Mouse (Mus musculus) mammary gland, adult 2 months (tissue): ENCODE measurements around the gene Btnl4. TPM values are rescaled to one million over a fixed set of nuclear protein-coding genes. Genes with fewer than 3 reads are reported as not detected.

Source experiments
- polyA plus RNA-seq: library from polyadenylated mRNA; depleted of rRNA; stranded (reverse); fragments of >200 nt; gene quantifications from 2 replicates; pipeline ENCODE4 v1.2.3, GENCODE M21; 2012; ENCODE audit warnings: low replicate concordance; rRNA removed

Gene Btnl4
- not detected in 2 replicates for polyA plus RNA-seq

DNA sequence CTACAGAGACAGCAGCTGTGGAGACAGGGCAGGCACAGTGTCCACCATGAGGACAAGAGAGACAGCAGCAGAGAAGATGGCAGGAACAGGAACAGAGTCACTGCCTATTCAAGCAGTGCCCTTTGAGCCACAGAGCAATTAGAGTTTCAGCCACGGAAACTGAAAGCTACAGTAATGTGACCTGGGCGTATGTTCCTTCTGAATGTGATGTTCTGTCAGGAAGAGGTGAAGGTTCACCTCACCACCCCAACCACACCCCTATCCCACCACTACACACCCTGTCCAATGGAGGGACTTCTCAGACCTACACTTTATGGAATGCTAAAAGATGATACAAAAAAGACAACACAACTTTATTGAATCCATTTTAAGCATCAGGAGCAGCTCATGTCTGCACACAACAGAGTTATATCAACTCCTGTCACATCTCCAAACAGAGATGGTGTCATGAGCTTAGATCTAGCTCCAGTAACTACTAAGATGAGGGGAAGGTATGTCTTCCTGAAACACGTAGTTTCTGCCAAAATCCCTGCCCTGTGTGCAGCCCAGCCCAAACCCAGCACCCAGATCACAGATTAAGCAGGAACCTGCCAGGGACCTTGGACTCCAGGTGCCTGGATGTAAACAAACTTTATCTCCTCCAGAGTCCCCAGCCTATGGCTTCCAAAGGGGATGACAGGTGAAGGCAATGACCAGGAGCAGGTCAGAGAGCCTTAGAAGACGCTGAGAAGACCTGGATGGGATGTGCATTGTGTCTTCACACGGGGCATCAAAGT lies at the start of gene Btnl4:
Gene Btnl4 (minus strand): TSS at position 81 of the 776 bp plus-strand sequence.

DNA sequence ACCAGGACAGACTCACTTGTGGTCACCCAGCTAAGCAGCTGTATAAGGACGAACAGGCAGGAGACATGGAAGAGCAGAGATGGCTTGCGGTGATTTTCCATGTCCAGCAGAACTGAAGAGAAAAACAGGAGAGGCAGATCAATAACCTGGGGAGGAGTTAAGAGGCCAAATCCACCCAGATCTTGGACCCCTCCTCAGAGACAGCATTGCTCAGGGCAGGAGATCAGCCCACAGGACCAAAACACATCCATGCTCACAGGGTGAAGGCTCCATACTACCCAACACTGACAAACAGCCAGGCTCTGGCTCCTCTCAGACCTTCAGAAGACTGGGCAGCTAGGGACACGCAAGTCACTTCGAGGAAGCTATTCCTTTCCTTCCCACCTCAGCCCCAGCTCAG lies 40.1 kb upstream of the Btnl4 start, which contains the start of gene Btnl6:
Gene Btnl6 (minus strand): TSS at position 101 of the 400 bp plus-strand sequence.

Other genes starting within 250 kb of the Btnl4 start
- gene H2-Ob, start 238.4 kb downstream of the Btnl4 start, polyA plus RNA-seq, result 117 and 123 TPM in 2 replicates
- gene H2-Ab1, start 219.6 kb downstream of the Btnl4 start, polyA plus RNA-seq, result 2,992 and 3,635 TPM in 2 replicates
- 1,227 and 1,651 TPM in 2 replicates for gene H2-Aa, start 189.5 kb downstream of the Btnl4 start, polyA plus RNA-seq
- 606 and 611 TPM in 2 replicates for gene H2-Eb1, start 171.5 kb downstream of the Btnl4 start, polyA plus RNA-seq
- 4.9 and 5.3 TPM in 2 replicates for gene H2-Eb2, start 151.7 kb downstream of the Btnl4 start, polyA plus RNA-seq
- 1.8 and 3.7 TPM in 2 replicates for gene Btnl2, start 122.5 kb downstream of the Btnl4 start, polyA plus RNA-seq
- 0.20 TPM in 2 replicates for gene Btnl1, start 100.2 kb downstream of the Btnl4 start, polyA plus RNA-seq
- 0.99 and 1.6 TPM in 2 replicates for gene BC051142, start 78.5 kb downstream of the Btnl4 start, polyA plus RNA-seq
- gene Btnl6, start 40.0 kb upstream of the Btnl4 start, polyA plus RNA-seq, result not detected in 2 replicates
- gene Notch4, start 87.0 kb upstream of the Btnl4 start, polyA plus RNA-seq, result 24.6 and 49.4 TPM in 2 replicates
- gene Gpsm3, start 112.5 kb upstream of the Btnl4 start, polyA plus RNA-seq, result 36.4 and 82.7 TPM in 2 replicates
- 51.4 and 73.4 TPM in 2 replicates for gene Pbx2, start 113.9 kb upstream of the Btnl4 start, polyA plus RNA-seq
- 3.5 and 7.0 TPM in 2 replicates for gene Ager, start 120.5 kb upstream of the Btnl4 start, polyA plus RNA-seq
- gene Rnf5, start 126.4 kb upstream of the Btnl4 start, polyA plus RNA-seq, result 70.5 and 113 TPM in 2 replicates
- 298 and 323 TPM in 2 replicates for gene Agpat1, start 126.9 kb upstream of the Btnl4 start, polyA plus RNA-seq
- gene Egfl8, start 138.7 kb upstream of the Btnl4 start, polyA plus RNA-seq, result 5.0 and 5.6 TPM in 2 replicates
- gene Ppt2, start 151.2 kb upstream of the Btnl4 start, polyA plus RNA-seq, result 45.7 and 50.6 TPM in 2 replicates
- gene Prrt1, start 152.2 kb upstream of the Btnl4 start, polyA plus RNA-seq, result 16.4 and 33.2 TPM in 2 replicates
- gene Fkbpl, start 167.4 kb upstream of the Btnl4 start, polyA plus RNA-seq, result 4.5 and 7.3 TPM in 2 replicates
- 70.2 and 126 TPM in 2 replicates for gene Atf6b, start 169.8 kb upstream of the Btnl4 start, polyA plus RNA-seq
- gene Tnxb, start 193.2 kb upstream of the Btnl4 start, polyA plus RNA-seq, result 74.4 and 107 TPM in 2 replicates